Mouse (Mus musculus): Measurements from ENCODE around the gene Vcp. TPM values are rescaled to one million over a fixed set of nuclear protein-coding genes. Genes with fewer than 3 reads are reported as not detected.

Gene Vcp
- total and polyA plus RNA-seq, 3 experiments, result 200 to 462 (median 237) TPM

DNA sequence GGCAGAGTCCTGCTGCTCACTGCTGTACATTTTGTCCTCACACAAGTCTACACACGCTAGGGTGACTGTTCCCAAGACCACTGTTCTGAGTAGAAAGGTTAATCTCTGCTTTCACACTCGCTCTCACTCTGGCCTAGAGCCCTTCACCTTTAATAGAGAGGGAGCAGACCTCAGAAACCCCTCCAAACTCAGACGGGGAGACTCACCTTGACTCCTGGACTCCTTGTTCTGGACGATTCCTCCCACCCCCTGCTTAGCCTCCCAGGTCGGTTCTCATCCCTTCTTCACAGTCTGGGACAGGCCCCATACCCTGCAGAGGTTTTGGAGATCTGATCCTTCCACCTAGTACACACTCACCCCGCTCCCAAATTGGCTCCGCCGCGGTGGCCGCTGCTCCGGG, 39.3 kb upstream of the Vcp start:
- Histone ChIP-seq H3K4me3 (replicated peaks in 1 of 3; ENCODE audit: low read depth in 2 of 3, low read length in 2 of 3, poor library complexity in 1 of 3) (peak overlapping the region; percentile 49 to 84 (median 58)), H3K27ac (ENCODE audit: insufficient read depth, low read depth) (no peak overlapping the region), H3K9me3 (replicated peaks; ENCODE audit: low read length) (no peaks in the 10 kb centered on the region), H3K79me2 (replicated peaks; ENCODE audit: control insufficient read depth, extremely low read depth, insufficient read depth, poor library complexity, severe bottlenecking) (no peaks in the 10 kb centered on the region), H3K9ac (ENCODE audit: insufficient read depth, low read depth) (peak overlapping the region; percentile 69), H3K27me3 (replicated peaks) (no peaks in the 10 kb centered on the region), H3K36me3 (replicated peaks in 1 of 2; ENCODE audit: control insufficient read depth in 1 of 2, insufficient read depth in 1 of 2, low read length in 1 of 2) (peaks cover 0 to 22% of the 10 kb centered on the region in 2 experiments), H3K4me1 (ENCODE audit: control insufficient read depth in 1 of 2, insufficient read depth in 2 of 2) (peaks cover 18 to 74% of the 10 kb centered on the region in 2 experiments), H3K4me2 (ENCODE audit: insufficient read depth, low read depth, poor library complexity, severe bottlenecking) (peak overlapping the region; percentile 66)
- in situ Hi-C loops (cut with MboI; ENCODE audit: low pct_ligation_motif_present, low pct_unique_long_range_greater_than_20kb, low sequenced_read_pairs), result no loop called here
- dilution Hi-C loops (cut with MboI; ENCODE audit: extremely low pct_ligation_motif_present, extremely low pct_unique_long_range_greater_than_20kb, low sequenced_read_pairs), result no loop called here
- TF ChIP-seq ETS1 (conservative IDR thresholded peaks at IDR 0.05; ENCODE audit: low read depth, low read length) (no peak), RAD21 (IDR thresholded peaks at IDR 0.05; ENCODE audit: low read depth, low read length) (no peak), TBP (conservative IDR thresholded peaks at IDR 0.05; ENCODE audit: low read depth, low read length) (no peak), ZKSCAN1 (IDR thresholded peaks at IDR 0.05; ENCODE audit: borderline replicate concordance, low read depth, low read length) (no peak), USF2 (conservative IDR thresholded peaks at IDR 0.05; ENCODE audit: low read depth, low read length) (no peak), GABPA (IDR thresholded peaks at IDR 0.05; ENCODE audit: insufficient replicate concordance, low read depth, low read length) (no peak), MAZ (IDR thresholded peaks at IDR 0.05; ENCODE audit: low read depth, low read length) (no peak), SMC3 (IDR thresholded peaks at IDR 0.05; ENCODE audit: low read depth, low read length) (no peak), EP300 (IDR thresholded peaks at IDR 0.05; ENCODE audit: low read length) (no peak), POLR2AphosphoS2 (IDR thresholded peaks at IDR 0.05; ENCODE audit: low read depth, low read length) (no peak), NELFE (IDR thresholded peaks at IDR 0.05; ENCODE audit: low read depth, low read length) (no peak), ZMIZ1 (IDR thresholded peaks at IDR 0.05; ENCODE audit: low read depth, low read length) (no peak), RCOR1 (conservative IDR thresholded peaks at IDR 0.05; ENCODE audit: low read depth, low read length) (no peak), KAT2A (IDR thresholded peaks at IDR 0.05; ENCODE audit: insufficient replicate concordance, low read length) (no peak), CTCF (conservative IDR thresholded peaks at IDR 0.05 in 1 of 2, IDR thresholded peaks at IDR 0.05 in 1 of 2; ENCODE audit: low read depth in 2 of 2, low read length in 2 of 2) (no peak), BHLHE40 (IDR thresholded peaks at IDR 0.05; ENCODE audit: low read depth, low read length) (no peak), CHD2 (IDR thresholded peaks at IDR 0.05; ENCODE audit: low read length) (no peak)
- no peak for DNase-seq (ENCODE audit: extremely low read depth)

DNA sequence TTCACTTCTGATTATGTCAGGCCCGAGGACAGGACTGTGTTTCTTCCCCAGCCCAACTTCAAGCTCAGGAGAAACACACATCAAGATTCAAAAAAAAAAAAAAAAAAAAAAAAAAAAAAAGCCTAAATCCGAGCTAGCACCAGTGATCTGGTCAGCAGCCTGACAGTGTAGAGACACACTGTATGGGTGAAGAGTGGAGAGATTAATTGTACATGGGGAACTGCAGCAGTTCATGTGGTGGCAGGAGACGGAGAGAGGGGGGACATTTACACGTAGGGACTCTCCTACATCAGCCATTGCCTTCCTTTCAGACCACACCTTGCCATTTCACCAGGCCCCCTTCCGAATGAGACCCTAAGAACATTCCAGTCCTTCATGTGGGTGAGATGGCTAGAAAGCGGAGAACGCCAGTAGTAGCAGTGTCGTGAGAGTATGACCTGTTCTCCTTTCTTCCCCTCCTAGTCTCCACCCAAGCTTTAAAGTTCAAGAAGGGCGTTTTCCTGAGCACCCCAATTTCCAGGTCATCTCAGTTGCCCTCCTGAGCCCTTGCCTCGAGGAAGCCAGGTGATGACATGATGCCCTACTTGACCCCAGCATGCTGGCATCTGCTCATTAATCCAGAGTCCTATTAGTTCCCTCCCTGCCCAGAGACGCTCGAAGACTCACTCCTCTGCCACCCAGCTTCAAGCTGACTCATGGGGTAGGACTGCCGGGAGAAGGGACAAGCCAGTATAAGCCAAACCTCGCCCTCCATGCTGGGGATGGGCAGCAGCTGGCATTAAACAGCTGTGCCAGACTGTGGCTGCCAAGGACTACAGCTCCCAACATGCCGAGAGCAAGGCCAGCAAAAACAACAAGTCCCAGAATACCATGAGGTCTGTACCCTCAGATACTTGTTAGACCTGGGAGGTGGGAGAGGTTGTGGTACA, 38.5 kb upstream of the Vcp start:
- TF ChIP-seq MAZ (IDR thresholded peaks at IDR 0.05; ENCODE audit: low read depth, low read length) (no peak), JUND (conservative IDR thresholded peaks at IDR 0.05; ENCODE audit: low read depth, low read length) (no peak), ZNF384 (IDR thresholded peaks at IDR 0.05; ENCODE audit: low read depth, low read length) (peak; percentile 62), HCFC1 (IDR thresholded peaks at IDR 0.05; ENCODE audit: low read depth, low read length) (peak; percentile 50; the same call in 1 of the 2 replicates)
- Histone ChIP-seq H3K36me3 (replicated peaks in 1 of 2; ENCODE audit: control insufficient read depth in 1 of 2, insufficient read depth in 1 of 2, low read length in 1 of 2) (peaks cover 1 to 30% of the 10 kb centered on the region in 2 experiments), H3K4me2 (ENCODE audit: insufficient read depth, low read depth, poor library complexity, severe bottlenecking) (peak overlapping the region; percentile 66), H3K9ac (ENCODE audit: insufficient read depth, low read depth) (peak overlapping the region; percentile 69; the same call in 1 of the 2 replicates), H3K79me2 (replicated peaks; ENCODE audit: control insufficient read depth, extremely low read depth, insufficient read depth, poor library complexity, severe bottlenecking) (no peaks in the 10 kb centered on the region), H3K27me3 (replicated peaks) (no peaks in the 10 kb centered on the region), H3K9me3 (replicated peaks; ENCODE audit: low read length) (no peaks in the 10 kb centered on the region), H3K27ac (ENCODE audit: insufficient read depth, low read depth) (no peak overlapping the region), H3K4me3 (replicated peaks in 1 of 3; ENCODE audit: low read depth in 2 of 3, low read length in 2 of 3, poor library complexity in 1 of 3) (peak overlapping the region; percentile 49 to 84 (median 58)), H3K4me1 (ENCODE audit: control insufficient read depth in 1 of 2, insufficient read depth in 2 of 2) (peaks cover 11 to 67% of the 10 kb centered on the region in 2 experiments)
- in situ Hi-C loops (cut with MboI; ENCODE audit: low pct_ligation_motif_present, low pct_unique_long_range_greater_than_20kb, low sequenced_read_pairs) (no loop called here), dilution Hi-C loops (cut with MboI; ENCODE audit: extremely low pct_ligation_motif_present, extremely low pct_unique_long_range_greater_than_20kb, low sequenced_read_pairs) (no loop called here)
- no peak for DNase-seq (ENCODE audit: extremely low read depth)
